Mouse (Mus musculus) heart, adult 18-20 months (tissue): Measurements from ENCODE around the gene Kcna2. TPM values are rescaled to one million over a fixed set of nuclear protein-coding genes. Genes with fewer than 3 reads are reported as not detected.

Source experiments
- DNase-seq, 2 experiments: peaks; one replicate each; pipeline ENCODE4 v3.0.0; 2021 to 2022; ENCODE audit warnings: mixed read lengths in 1 of 2
- long read RNA-seq, 2 experiments: library from polyadenylated mRNA; stranded (forward); transcript quantifications; one replicate each; pipeline ENCODE4 v2.0.0; 2021
- total RNA-seq, 2 experiments: library from RNA; stranded (reverse); gene quantifications; 2 replicates each; pipeline ENCODE4 v1.2.3; 2021

Kcna2 gene
- 1 to 10 TPM in 1 of 2 experiments, under 1 TPM in 1; 0.92 to 1.2 TPM for total RNA-seq
- long read RNA-seq, experiment 1, partial matches to known transcripts, result 0 of 1 reads
- long read RNA-seq, experiment 1, other reads (novel, unspliced or antisense), result 1 of 1 reads
- long read RNA-seq, experiment 2, partial matches to known transcripts, result 0 of 1 reads
- long read RNA-seq, experiment 2, other reads (novel, unspliced or antisense), result 1 of 1 reads

DNA sequence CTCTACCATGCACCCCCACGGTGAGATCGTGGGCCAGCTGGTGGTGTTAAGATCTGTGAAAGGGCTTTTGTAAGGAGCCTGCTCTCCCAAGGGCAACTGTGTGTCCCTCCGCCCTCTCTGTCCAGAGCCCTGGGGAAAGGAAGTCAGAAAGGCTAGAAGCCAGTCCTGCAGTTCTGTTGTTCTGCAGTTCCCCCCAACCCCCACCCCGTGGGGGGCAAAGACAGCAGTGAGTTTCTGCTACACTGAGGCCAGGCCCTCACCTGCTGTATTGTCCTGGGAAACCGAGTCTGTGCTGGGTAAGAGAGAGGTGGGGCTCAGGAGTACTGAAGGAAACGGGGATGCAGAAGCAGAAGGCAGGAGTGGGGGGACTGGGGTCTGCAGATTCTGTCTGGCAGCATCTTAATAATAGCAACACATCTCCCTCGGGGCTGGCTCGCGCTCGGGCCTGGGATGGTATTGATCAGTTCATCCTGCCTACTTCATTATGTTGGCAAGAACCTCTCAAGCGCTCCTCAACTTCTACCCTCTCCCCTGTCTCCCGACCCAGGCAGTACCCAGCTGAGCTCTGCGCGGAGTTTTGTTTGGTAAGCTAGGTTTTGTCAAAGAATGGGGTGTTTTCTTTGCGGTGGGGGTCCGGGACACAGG is at the start of gene Kcna2:
TSS of gene Kcna2 (plus strand) at position 336 of the 645 bp plus-strand sequence.
- DNase-seq, result no peak

DNA sequence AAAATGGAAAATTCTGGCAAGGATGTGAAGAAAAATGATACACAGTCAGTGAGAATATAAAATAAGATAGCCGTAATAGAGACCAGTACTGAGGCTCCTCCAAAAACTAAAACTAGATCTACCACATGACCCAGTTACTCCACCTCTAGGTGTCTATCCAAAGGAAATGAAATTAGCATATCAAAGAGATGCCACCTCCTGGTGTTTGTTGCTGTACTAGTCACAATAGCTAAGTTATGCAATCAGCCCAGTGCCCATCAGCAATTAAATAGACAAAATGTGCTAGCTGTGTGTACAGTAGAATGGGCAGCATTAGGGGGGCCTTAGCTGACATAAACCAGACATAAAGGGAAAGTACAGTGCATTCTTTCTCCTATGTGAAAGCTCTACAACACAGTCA is 39.5 kb upstream of the Kcna2 start:
- no peak for DNase-seq

DNA sequence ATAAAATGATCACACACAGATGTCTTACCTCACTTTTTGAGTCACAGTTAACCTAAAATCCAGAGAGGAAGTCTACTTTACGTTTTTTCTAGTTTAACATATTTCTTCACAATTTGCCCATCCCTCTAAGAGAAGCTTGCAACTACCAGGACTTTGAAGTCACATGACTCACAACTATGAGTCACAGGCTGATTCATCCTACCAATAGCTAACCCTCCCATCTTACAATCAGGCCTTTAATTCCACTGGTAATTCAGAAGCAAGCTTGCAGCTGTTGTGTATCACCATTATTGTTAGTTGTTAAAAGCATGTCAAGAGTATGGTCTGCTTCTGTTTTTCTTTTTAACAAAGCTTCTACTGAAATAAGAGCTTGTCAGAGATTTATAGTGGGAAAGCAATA is 38.2 kb upstream of the Kcna2 start:
- peak; percentile 46 to 54 for DNase-seq

DNA sequence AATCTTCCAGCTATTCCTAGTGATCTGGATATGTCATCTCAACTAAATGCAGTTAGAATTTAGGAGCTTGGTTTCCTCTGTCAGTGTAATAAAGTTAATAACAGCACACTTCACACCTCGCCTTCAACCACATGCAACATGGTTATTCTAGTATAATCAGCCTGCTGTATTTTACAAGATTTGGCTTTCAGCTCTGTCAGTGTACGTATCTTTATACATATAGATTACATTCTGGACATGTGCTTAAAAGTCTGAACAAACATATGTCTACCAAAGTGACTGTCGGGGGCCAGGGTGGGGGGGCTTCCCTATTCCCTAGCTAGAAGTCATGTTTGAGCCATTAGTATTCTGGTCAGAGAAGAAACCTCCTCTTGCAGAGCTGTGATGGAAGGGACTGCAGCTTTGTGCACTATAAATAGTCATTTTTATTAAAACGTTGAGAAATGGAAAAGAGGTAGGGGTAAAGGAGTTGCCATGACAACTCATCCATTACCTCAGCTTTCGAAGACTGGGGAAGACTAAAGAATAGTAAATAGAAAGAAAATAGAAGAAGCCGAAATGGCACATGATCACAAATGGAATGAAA is 35.3 kb upstream of the Kcna2 start:
- DNase-seq, result no peak

DNA sequence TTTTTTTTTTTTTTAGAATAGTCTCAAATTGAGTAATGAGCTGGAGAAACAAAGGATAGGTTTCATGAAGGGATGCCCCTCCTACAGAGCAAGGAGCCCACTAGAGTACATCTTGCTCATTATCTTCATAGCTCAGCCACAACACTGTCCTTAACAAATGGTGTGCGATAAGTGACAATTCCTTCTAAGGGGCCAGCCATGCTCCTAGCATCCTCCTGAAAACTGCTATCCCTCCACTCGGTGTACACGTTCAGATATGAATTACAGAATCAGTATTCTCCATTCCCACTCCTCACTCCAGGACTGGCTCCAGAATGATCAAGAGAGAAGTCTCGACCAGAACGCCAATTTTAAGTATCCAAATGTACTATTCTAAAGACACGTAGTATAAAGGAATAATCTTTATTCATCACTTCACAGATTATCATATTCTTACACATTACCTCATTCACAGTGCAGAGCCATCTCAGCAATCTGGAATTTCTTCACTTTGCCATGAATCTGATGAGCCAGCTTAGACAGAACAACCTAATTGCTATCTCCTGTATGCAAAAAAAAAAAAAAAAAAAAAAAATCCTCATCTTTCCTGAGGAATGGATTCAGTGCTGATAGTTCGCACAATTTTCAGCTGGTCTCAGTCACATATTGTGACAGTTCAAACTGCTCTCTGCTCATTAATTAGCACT is 34.6 kb upstream of the Kcna2 start:
- no peak for DNase-seq

DNA sequence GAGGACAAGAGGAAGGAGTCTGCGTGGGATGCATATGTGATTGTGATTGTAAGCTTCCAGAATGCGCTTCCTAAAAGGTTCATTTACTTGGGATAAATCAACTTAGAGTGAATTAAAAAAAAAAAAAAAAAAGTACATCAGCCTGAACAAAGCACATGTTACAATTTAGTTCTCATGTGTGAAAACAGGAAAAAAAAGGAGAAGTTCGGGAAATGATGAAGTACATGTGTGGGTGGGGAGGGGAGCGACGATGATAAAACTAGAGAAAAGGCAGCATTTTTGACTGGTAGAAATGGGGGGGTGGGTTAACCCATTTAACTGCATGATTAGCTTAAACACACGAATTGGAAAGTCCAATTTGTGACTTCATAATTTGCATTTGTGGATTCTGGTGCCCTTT is 33.7 kb upstream of the Kcna2 start:
- DNase-seq, result no peak

DNA sequence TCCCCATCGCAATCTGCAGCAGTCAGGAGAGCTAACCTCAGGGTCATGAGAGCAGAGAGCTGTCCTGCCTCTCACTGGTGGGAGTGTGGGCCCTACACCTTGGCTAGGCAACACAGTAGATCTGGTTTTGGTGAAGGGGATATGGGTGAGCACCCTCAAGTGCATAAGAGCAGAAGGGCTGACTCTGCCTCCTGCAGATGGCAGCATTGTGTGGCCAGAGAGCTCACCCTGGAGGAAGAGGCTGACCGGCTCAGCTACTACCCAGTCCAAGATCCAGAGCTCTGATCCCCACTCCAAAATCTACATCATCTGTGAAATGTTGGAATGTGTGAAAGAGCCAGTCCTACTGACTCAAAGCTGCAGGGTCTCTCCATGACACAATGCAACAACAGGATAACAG is 27.1 kb upstream of the Kcna2 start:
- no peak for DNase-seq

DNA sequence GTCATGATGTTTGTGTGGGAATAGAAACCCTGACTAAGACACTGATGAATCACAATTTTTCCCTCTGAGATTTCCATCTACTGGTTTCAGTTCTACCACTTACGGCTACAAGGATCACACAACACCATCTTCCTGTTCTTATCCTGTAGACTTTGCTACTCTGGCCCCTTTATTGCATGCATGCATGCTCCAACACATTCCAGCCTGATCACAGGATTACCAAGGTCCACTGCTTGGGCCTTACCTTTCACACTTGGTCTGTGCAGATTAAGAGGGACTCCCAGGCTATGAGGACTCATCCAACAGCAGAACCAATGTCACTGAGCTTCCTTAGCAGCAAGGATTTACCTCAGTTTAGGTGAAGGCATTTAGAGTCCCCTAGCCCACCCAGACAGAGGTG is 25.2 kb upstream of the Kcna2 start:
- no peak for DNase-seq

DNA sequence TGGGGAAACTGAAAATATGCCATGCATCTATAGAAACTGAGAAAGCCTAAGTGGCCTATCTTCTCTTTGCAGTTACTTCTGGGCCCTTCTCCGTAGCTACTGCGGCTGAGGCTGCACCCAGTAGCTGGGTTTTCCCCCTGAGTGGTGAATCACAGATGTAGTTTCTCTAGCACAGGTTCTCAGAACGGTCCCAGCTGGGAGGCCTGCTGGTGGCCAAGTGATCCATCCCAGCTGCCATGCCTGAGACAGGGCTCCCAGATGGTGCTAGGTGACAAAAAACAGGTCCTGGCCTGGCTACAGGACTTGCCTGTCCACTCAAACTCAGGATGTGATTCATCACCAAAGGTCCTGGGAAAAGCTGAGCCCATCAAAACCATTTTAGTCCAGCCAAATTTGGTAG is 24.3 kb upstream of the Kcna2 start:
- peak in 1 of 2 experiments; percentile 18 for DNase-seq

DNA sequence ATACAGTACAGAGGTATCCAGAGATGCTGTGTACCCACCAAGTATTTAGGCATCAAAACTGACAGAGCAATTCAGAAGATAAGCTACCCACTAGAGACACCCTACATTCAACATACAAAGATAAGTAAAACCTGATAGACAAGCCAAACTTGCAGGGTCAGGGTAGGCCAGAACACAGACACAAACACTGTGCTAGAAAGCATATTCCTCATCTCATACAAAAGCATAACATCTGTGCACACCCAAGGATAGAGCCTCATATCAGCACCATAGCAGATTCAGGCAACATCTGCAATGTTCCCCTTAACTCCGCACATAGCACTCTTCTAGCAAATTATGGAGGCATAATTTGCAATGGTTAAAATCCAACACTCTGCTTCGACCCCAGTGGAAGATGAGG is 23.8 kb upstream of the Kcna2 start:
- no peak for DNase-seq

DNA sequence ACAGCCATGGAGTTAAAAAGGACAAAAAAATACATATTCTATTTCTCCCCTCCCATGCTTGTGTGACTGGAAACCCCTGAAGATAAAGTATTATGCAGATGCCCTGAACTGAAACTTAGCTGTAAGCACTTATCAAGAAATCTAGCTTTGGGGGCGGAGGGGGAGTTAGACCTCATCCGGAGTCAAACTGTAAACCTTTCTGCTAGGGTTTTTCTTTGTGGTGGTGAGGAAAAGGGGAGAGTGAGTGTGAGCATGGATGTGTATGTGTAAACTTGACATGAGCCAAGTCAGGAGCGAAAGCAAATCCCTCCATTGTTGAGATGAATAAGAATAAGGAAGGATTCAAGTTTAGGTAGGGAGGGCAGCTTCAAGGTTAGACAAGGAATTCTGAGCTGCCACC is 20.1 kb upstream of the Kcna2 start:
- no peak for DNase-seq

DNA sequence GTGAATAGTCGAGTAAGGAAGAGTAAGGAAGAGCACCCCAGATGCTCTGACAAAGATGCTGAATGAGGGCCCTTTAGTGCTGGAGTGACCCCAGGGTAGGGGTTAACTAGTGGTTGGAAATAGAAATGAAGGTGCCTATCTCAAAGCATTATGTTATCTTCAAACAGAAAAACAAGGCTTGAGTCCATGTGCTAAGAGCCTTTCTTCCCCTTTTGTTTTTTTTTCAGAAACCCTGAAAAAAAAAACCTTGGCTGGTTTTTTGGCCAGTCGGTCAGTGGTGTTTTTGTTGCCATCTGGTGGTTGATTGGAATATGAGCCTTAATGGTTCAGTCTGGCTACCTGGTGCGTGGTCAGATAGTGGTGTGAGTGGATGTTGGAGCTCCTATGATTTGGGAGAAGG is 19.7 kb upstream of the Kcna2 start:
- DNase-seq, result peak; percentile 21 to 55

DNA sequence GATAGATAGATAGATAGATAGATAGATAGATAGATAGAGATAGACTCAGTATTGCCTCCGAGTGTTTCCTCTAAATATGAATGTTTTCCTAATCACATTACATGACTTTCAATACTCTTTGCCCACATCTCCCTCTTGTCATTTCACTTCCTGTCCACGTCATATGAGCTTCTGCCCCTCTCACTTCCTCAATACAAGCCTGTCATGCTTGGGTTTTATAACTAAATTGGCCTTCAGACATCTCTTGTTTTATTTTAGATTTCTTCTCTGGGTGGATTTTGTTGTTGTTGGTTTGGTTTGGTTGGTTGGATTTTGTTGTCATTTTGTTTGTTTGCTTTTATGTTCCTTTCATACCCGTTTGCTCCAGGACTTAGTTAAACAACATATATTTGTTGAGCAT is 16.4 kb upstream of the Kcna2 start:
- no peak for DNase-seq

DNA sequence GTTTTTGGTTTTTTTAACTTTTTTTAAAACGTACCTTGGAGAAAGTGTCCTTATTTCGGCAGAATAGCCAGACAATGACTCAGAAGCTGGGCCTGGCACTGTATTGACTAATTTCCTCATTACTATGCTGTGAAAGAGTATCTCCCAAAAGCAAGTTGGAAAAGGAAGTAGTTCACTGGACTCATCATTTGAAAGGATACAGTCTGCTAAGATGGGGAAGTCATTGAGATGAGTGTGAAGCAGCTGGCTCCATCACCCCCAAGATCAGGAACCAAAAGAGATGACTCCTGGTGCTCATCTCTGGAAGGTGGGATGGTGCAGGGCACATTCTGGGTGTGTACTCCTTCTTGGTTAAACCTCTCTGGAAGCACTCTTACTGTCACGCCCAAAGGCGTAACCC is 13.5 kb upstream of the Kcna2 start:
- no peak for DNase-seq

DNA sequence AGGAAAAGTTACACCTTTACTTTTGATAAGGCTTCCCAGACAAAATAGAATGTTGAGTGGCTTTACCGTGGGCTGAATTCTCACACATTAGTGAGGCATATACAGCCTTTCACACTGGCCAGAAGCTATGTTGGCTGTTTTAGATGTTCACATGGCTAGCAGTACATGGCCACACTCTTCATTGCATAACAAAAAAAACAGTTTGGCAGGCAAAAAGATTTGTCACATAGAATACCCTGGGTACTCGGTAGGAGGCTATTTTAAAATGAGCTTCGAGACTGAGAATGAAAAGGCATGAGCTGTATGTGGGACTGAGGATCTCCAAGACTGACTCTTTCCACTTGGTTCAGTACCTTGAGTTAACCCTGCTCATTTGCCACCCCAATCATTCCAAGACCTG is 12.1 kb upstream of the Kcna2 start:
- DNase-seq, result no peak

DNA sequence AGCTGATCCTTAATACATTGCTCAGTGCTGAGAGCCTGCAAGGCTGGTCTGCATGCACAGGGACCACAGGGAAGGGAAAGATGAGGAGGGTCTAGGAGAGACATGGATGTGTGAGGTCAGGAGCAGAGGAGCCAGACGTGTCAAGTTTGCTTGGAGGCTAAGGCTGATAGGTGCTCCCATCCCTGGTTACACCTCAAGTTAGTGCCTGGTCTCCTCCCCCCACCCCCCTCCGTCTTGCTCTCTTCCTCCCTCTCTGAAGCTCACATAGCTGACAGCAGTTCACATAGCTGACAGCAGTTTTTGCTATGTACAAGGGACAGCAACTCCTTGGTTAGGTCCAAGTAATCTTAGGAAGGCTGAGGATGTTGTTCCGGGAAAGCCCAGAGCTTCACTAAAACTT is 11.5 kb upstream of the Kcna2 start:
- DNase-seq, result no peak

DNA sequence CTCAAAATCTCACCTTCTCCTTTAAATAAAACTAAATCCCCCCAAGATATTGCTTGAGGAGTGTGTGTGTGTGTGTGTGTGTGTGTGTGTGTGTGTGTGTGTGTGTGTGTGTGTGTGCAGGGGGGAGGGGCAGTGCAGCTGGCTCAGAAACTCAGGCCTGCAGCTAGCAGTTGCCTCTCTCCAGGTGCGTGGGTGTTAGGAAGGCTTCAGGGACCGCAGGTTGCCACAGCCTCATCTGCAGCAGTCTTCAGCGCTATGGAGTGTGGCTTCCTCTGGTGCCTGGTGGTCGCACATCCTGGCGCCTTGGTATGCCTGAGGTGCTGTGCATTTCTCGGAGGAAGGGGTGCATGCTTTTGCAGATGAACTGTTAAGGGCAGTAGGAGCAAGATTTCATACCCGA is 10.9 kb upstream of the Kcna2 start:
- DNase-seq, result no peak

DNA sequence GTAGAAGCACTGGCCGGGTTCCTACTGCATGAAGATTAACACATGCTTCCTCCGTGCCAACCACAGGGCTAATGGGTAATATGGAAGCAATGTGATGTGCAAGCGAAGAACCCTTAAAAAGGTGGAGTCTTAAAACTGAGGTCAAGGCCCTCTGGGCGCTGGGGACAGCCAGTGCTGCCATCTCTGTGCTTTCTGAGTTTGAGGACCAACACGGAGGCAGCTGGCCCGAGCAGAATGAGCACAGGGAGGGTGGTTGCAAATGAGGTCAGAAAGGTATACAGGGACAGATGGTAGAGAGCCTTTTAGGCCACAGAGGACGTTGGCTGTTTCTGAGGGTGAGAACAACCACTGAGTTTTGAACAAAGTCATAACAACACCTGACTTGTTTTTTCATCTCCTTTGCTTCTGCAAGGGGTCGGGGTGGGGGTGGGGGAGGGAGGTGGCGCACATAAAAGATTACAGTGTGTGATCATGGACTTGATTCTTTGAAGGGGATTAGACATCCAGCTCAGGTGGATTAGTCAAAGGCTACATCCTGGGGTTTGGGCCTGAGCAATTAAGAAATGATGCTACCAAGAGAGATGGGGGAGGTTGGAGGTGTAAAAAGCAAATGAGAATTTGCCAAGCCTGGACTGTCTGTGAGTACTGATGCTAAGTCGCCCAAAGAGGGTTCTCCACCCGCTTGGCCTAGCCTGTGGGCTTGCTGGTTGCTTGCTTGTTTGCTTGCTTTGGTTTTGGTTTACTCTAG is 10.4 kb upstream of the Kcna2 start:
- no peak for DNase-seq

DNA sequence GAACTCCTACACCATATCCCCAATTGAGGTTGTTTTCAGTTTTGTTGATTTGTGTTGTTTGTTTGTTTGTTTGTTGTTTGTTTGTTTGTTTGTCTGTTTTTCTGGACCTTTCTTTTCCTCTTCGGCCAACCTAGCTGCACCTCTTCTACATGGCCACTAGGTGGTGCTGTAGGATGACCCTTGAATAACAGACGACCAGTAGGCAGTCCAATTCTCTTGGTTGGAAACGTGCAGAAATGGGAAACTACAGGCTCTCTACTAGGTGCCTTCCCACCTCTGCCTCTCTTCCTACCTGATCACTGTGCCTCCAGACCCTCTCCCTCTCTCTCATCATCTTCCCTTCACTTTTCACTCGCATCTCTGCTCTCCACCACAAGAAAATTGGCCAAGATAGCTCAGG is 6.9 kb upstream of the Kcna2 start:
- DNase-seq, result peak; percentile 40 to 71

DNA sequence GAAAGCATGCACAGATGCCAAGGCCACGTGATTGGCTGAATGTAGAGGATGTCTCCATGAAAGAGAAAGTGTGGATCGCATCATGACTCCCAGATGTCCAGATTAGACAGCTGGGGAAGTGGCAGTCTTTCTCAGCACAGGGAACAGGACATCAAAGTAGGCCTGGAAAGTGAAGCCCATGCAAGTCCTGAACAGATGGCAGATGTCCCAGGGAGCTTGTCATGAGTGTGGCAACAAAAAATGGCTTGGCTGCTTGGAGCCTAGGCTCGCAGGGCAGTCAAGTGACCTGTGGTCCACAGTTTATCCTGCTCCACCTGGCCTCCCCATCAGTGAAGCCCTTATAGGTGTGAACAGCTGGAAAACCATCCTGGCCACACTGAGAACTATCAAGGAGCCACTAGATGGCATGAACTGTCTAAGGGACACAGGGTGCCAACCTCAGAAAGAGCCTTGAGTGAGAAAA is 4.6 kb upstream of the Kcna2 start:
- no peak for DNase-seq

DNA sequence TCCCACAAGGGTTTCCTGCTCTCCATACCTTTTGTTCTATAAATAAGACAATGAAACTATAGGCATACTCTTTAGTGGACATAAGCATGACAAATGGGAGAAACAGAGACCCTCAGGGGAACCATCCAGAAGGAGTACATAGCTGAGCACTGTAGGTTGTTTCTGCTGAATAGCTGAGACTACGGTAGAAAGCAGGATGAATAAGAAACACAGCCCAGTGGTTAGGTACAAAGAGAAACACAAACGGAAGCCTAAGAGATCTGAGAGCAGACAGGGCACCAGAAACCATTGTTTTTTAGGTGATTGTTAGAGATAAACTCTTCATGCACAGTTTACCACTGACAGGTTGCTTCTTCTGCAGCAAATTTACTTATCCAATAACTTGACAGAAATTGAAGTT is 1.1 kb upstream of the Kcna2 start:
- DNase-seq, result no peak

DNA sequence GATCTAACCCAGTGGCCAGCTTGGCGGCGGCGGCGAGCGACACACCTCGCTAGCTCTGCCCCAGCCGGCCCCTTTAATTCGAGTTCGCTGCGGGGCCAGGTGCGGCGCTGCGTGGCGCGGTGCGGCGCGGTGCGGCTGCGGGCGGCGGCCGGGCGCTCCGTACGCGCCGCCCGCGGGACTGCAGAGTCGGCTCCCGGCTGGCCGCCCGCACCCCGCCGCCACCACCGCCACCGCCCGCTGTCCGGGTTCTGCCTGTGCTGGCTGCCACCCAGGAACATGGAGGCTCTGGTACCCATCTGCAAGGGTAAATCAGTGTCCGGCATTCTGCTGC is 475 bp downstream of the Kcna2 start:
- peak; percentile 29 to 43 for DNase-seq
